Comparison of ENCODE assay signal across 18 mouse cellular contexts in genomic region chr16:85155836-85156235, GRCm38 (mm10). TPM values are rescaled to one million over a fixed set of nuclear protein-coding genes. Genes with fewer than 3 reads are reported as not detected.
A peak's percentile ranks its signal among the peaks of the same experiment; 100 is the strongest.
DNase-seq lines count a peak whose midpoint lies in the region; ATAC-seq and TF ChIP-seq lines count a peak whose summit lies in the region.
"Had no signal": no experiment of that assay in that cellular context is flagged by ENCODE, and none has a peak within 500 bp of the region (broad histone marks: within the 10 kb centered on the region; RNA-seq: fewer than 3 reads in every experiment).

No protein-coding gene starts in this region.

- no peak for TF ChIP-seq POLR2A in heart, adult 2 months (IDR thresholded peaks at IDR 0.05; ENCODE audit: insufficient read depth, low read depth, low read length)

- H3K27me3 ChIP-seq in heart, embryonic 12.5 days (replicated peaks) = no peaks in the 10 kb centered on the region
- H3K27me3 ChIP-seq in heart, adult 2 months (ENCODE audit: control insufficient read depth, insufficient read depth, low read length) = no peaks in the 10 kb centered on the region
- no peaks in the 10 kb centered on the region for H3K27me3 ChIP-seq in lung, embryonic 14.5 days (ENCODE audit: insufficient read depth, low read length)
- H3K27me3 ChIP-seq in embryonic facial prominence, embryonic 14.5 days (replicated peaks; ENCODE audit: control insufficient read depth, insufficient read depth, low read length) = no peaks in the 10 kb centered on the region
- H3K27me3 ChIP-seq in stomach, postnatal 0 days (ENCODE audit: control insufficient read depth, insufficient read depth, low read length) = no peaks in the 10 kb centered on the region
- H3K27me3 ChIP-seq: liver, embryonic 15.5 days; neural tube, embryonic 12.5 days had no signal

- no peak overlapping the region for H3K4me2 ChIP-seq in heart, embryonic 12.5 days
- H3K4me2 ChIP-seq in lung, embryonic 14.5 days = no peak overlapping the region
- no peak overlapping the region for H3K4me2 ChIP-seq in embryonic facial prominence, embryonic 14.5 days (ENCODE audit: low read depth, low read length)
- H3K4me2 ChIP-seq in stomach, postnatal 0 days (replicated peaks; ENCODE audit: low read depth) = no peak overlapping the region
- H3K4me2 ChIP-seq: liver, embryonic 15.5 days; neural tube, embryonic 12.5 days had no signal

- no peak for TF ChIP-seq EP300 in heart, adult 2 months (IDR thresholded peaks at IDR 0.05; ENCODE audit: insufficient read depth, low read depth, low read length)
- TF ChIP-seq EP300 in stomach, postnatal 0 days (optimal IDR thresholded peaks at IDR 0.05) = no peak

- ATAC-seq in heart, embryonic 12.5 days (ENCODE audit: insufficient number of reproducible peaks, low FRiP score) = 0 out of 2 replicates have a peak, but pooled peaks have one; percentile 24
- ATAC-seq in lung, embryonic 14.5 days (ENCODE audit: insufficient read depth) = 0 out of 2 replicates have a peak, but pooled peaks have one; percentile 55
- peak; percentile 53; the same call in 1 of the 2 replicates for ATAC-seq in embryonic facial prominence, embryonic 14.5 days (ENCODE audit: low read depth)
- ATAC-seq in stomach, postnatal 0 days (ENCODE audit: low FRiP score, low TSS enrichment) = peak; percentile 40; the same call in 1 of the 2 replicates
- ATAC-seq: hindbrain, embryonic 16.5 days had no signal

- H3K27ac ChIP-seq in heart, embryonic 12.5 days (ENCODE audit: poor library complexity, severe bottlenecking) = no peak overlapping the region
- no peak overlapping the region for H3K27ac ChIP-seq in heart, adult 2 months
- no peak overlapping the region; the same call in 1 of the 2 replicates for H3K27ac ChIP-seq in lung, embryonic 14.5 days (ENCODE audit: low read depth)
- H3K27ac ChIP-seq in embryonic facial prominence, embryonic 14.5 days (replicated peaks; ENCODE audit: low read depth, low read length) = peak overlapping the region; percentile 10; the same call in 1 of the 2 replicates
- H3K27ac ChIP-seq in stomach, postnatal 0 days (replicated peaks) = no peak overlapping the region
- H3K27ac ChIP-seq: liver, embryonic 15.5 days; neural tube, embryonic 12.5 days had no signal

- no peaks in the 10 kb centered on the region for H3K36me3 ChIP-seq in heart, embryonic 12.5 days
- H3K36me3 ChIP-seq in heart, adult 2 months (ENCODE audit: control insufficient read depth, insufficient read depth, low read length) = peaks cover 21% of the 10 kb centered on the region
- no peaks in the 10 kb centered on the region for H3K36me3 ChIP-seq in lung, embryonic 14.5 days (ENCODE audit: insufficient read depth)
- no peaks in the 10 kb centered on the region for H3K36me3 ChIP-seq in embryonic facial prominence, embryonic 14.5 days (ENCODE audit: control insufficient read depth, insufficient read depth, low read length)
- H3K36me3 ChIP-seq in stomach, postnatal 0 days (ENCODE audit: control insufficient read depth, insufficient read depth, low read length) = no peaks in the 10 kb centered on the region
- H3K36me3 ChIP-seq: liver, embryonic 15.5 days had no signal

- peaks cover 4% of the 10 kb centered on the region; the same call in 1 of the 2 replicates for H3K79me2 ChIP-seq in heart, adult 2 months (replicated peaks; ENCODE audit: control insufficient read depth, insufficient read depth, low read length)

- no peaks in the 10 kb centered on the region for H3K9me3 ChIP-seq in heart, embryonic 12.5 days (replicated peaks)
- H3K9me3 ChIP-seq in lung, embryonic 14.5 days (ENCODE audit: low read depth, low read length) = no peaks in the 10 kb centered on the region
- no peaks in the 10 kb centered on the region for H3K9me3 ChIP-seq in embryonic facial prominence, embryonic 14.5 days (ENCODE audit: control insufficient read depth, low read length)
- no peaks in the 10 kb centered on the region for H3K9me3 ChIP-seq in stomach, postnatal 0 days (ENCODE audit: control insufficient read depth, low read length)
- H3K9me3 ChIP-seq: liver, embryonic 15.5 days; neural tube, embryonic 12.5 days had no signal

- 49% methylated on average over 10 of the region's 10 CpGs for WGBS in heart, embryonic 12.5 days
- WGBS in heart, adult 2 months = 51% methylated on average over 10 of the region's 10 CpGs
- WGBS in lung, embryonic 14.5 days = 57% methylated on average over 10 of the region's 10 CpGs
- WGBS in embryonic facial prominence, embryonic 14.5 days = 45% methylated on average over 10 of the region's 10 CpGs
- 47% methylated on average over 10 of the region's 10 CpGs for WGBS in stomach, postnatal 0 days

- DNase-seq in heart, adult 2 months = no peak
- peak; percentile 46 for DNase-seq in lung, embryonic 14.5 days
- DNase-seq in lung, postnatal 14 days = no peak
- peak; percentile 76 for DNase-seq in embryonic facial prominence, embryonic 14.5 days (ENCODE audit: low spot score)
- DNase-seq in stomach, postnatal 0 days (ENCODE audit: low spot score) = no peak
- DNase-seq in left cerebral cortex, adult 11 months (ENCODE audit: low spot score) = no peak
- DNase-seq: adrenal gland, postnatal 10 days; cerebellum, adult 8-10 months; kidney, adult 8-10 months; kidney, postnatal 4 days; layer of hippocampus, postnatal 36 days; right cerebral cortex, postnatal 25 days; thymus, adult 18-20 months had no signal

- intact Hi-C loops in heart, adult 2 months (cut with DNase I) = no loop called here

- H3K4me3 ChIP-seq in heart, embryonic 12.5 days = no peak overlapping the region
- no peak overlapping the region for H3K4me3 ChIP-seq in heart, adult 2 months
- H3K4me3 ChIP-seq in lung, embryonic 14.5 days (ENCODE audit: low read depth, low read length) = no peak overlapping the region
- no peak overlapping the region for H3K4me3 ChIP-seq in embryonic facial prominence, embryonic 14.5 days (ENCODE audit: low read depth, low read length)
- H3K4me3 ChIP-seq in stomach, postnatal 0 days (ENCODE audit: low read depth, low read length) = no peak overlapping the region
- H3K4me3 ChIP-seq: liver, embryonic 15.5 days; neural tube, embryonic 12.5 days had no signal

- H3K9ac ChIP-seq in heart, embryonic 12.5 days = no peak overlapping the region
- H3K9ac ChIP-seq in heart, adult 2 months (ENCODE audit: low read depth, low read length) = no peak overlapping the region
- H3K9ac ChIP-seq in lung, embryonic 14.5 days = no peak overlapping the region
- no peak overlapping the region for H3K9ac ChIP-seq in embryonic facial prominence, embryonic 14.5 days (ENCODE audit: low read depth, low read length)
- H3K9ac ChIP-seq in stomach, postnatal 0 days (ENCODE audit: low read length) = no peak overlapping the region
- H3K9ac ChIP-seq: liver, embryonic 15.5 days; neural tube, embryonic 12.5 days had no signal

- H3K4me1 ChIP-seq in heart, embryonic 12.5 days (replicated peaks) = peaks cover 46% of the 10 kb centered on the region
- H3K4me1 ChIP-seq in heart, adult 2 months (ENCODE audit: control insufficient read depth, insufficient read depth, low read length) = peaks cover 20% of the 10 kb centered on the region
- peaks cover 17% of the 10 kb centered on the region for H3K4me1 ChIP-seq in lung, embryonic 14.5 days (ENCODE audit: insufficient read depth)
- H3K4me1 ChIP-seq in embryonic facial prominence, embryonic 14.5 days (ENCODE audit: control insufficient read depth, insufficient read depth, low read length) = peaks cover 46% of the 10 kb centered on the region
- peaks cover 2% of the 10 kb centered on the region for H3K4me1 ChIP-seq in stomach, postnatal 0 days (replicated peaks; ENCODE audit: control insufficient read depth, insufficient read depth)

- no peak for TF ChIP-seq CTCF in heart, adult 2 months (IDR thresholded peaks at IDR 0.05)
- TF ChIP-seq CTCF in lung, embryonic 14.5 days (IDR thresholded peaks at IDR 0.05; ENCODE audit: low read depth) = no peak
- no peak for TF ChIP-seq CTCF in stomach, postnatal 0 days (IDR thresholded peaks at IDR 0.05; ENCODE audit: low read depth)

RNA-seq across cellular contexts. Expression of gene App, which starts 17.7 kb away (rescaled TPM):
- 202 and 216 TPM in 2 replicates for polyA plus RNA-seq in heart, embryonic 12.5 days (2016; fragmentation: Nextera tagmentation; extraction: Ambion mirVana)
- total RNA-seq in heart, adult 2 months (2021) = 100 to 1,000 TPM; 141 to 142 TPM
- 90.6 and 116 TPM in 2 replicates for polyA plus RNA-seq in heart, adult 2 months (2012; rRNA removed)
- 229 and 231 TPM in 2 replicates for polyA plus RNA-seq in lung, embryonic 14.5 days (2014; fragmentation: Nextera tagmentation; extraction: Ambion mirVana)
- polyA plus RNA-seq in embryonic facial prominence, embryonic 14.5 days (2014; fragmentation: Nextera tagmentation; extraction: Ambion mirVana) = 239 and 259 TPM in 2 replicates
- 156 and 159 TPM in 2 replicates for polyA plus RNA-seq in stomach, postnatal 0 days (2015; fragmentation: Nextera tagmentation; extraction: Ambion mirVana)
- total RNA-seq: MEL had no signal

Comparison
In these comparisons a context has a peak if more than half of its experiments do, and no peak if none do; other contexts are left out.
1. DNase-seq: peak in lung, embryonic 14.5 days (single experiment) and embryonic facial prominence, embryonic 14.5 days (single experiment); none in heart, adult 2 months (0 of 2), lung, postnatal 14 days (single experiment), stomach, postnatal 0 days (single experiment) and left cerebral cortex, adult 11 months (single experiment).
2. Peak in every context shown above with its lines, with median percentiles within 50 percentile points of each other: ATAC-seq.